Mouse (Mus musculus) bone marrow macrophage, adult 2 months (primary cell): ENCODE results near the gene Efcc1.

Source experiments
- CTCF ChIP-seq: IDR thresholded peaks from 2 replicates; pipeline ENCODE4 v1.5.1; 2012; ENCODE audit warnings: low read depth, mild to moderate bottlenecking, low read length, moderate library complexity
- POLR2A ChIP-seq: IDR thresholded peaks from 2 replicates; pipeline ENCODE4 v1.6.1; 2012; ENCODE audit warnings: mild to moderate bottlenecking, low read depth, low read length, borderline replicate concordance

DNA sequence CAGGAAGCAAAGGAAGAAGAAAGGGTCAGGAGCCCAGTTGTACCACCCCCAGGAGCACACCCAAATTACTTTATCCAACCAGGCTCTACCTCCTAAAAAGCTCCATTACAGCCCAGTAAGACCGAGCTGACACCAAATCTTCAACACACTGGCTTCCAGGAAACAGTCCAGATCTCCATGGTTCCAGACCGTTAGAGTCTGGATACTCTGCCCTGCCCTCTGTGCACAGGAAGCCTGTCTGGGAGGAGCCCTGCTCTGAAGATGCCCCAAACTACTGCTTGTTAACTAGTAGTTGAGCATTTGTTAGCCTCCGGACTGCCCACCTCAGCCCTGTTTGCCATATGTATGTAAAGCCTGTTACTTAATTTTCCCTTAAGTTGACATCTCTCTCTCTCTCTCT is 15.4 kb downstream of the Efcc1 start:
- TF ChIP-seq CTCF: no peak
- TF ChIP-seq POLR2A: no peak
